Mouse (Mus musculus) gastrocnemius, postnatal 10 days (tissue): ENCODE measurements at regions not wholly inside any gene's neighbourhood (a gene's known extent, or its start where the extent isn't known, plus 50 kb on each side); places are given as distances from the start of the nearest gene placed in this dataset.

Experiments
- DNase-seq: peaks from one replicate; pipeline ENCODE4 v3.0.0; 2021; ENCODE audit warnings: mixed read lengths

GRCm38 (mm10) chr10:45972240-45972639 lies 394.6 kb downstream of the Hace1 start:
- DNase-seq = no peak

DNA sequence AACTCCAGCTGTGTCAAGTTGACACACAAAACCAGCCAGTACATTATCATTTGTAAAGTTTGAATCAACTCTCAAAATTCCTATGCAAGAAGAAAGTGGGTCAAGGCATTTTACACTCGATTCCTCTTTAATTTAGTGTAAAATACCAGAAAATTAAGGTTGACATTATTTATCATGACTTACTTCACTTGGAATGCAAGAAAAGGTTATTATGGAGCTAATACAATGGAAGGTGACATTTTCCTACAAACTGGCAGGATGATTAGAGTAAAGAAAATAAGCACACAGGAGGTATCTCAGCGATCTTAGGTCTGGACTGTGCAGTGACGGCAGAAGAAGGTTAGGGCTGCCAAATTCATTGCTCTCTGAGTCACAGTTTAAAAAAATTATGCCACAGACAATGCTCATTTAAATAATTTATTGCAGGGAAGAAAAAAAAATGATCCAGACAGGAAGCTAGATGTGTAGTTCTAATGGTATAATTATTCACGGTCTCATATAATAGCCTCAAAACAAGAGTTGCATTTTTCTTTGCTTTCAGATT lies 405.2 kb downstream of the Hace1 start:
- no peak for DNase-seq

DNA sequence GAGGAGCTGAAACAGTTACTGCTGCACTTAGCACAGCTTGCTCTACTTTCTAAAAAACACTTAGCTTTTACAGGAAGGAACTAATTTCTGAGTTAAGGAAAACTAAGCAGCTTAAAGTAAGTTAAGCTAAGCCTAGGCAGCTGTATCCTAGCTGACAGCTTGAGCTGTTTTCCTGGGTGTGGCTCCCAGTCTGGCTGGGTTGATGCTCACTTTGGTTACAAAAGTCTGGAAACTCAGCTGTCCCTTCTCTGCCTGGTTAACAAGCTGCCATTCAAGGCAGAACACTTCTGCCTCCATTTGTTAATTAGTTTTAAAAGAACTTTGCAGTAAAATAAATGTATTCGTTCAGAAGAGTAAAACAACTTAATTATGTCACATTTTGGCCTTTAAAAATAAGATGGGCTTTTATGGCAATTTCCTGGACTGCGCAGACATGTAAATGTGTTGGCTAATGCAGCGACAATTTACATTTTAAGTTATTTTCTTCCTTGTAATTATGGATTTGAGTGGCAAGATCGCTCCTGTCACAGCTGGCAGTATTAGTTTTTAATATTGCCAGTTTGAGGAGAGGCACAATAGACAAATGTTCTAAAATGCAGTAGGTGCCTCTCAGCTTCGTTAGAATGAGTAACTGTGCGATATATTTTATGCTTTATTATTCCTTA lies 406.2 kb downstream of the Hace1 start:
- no peak for DNase-seq

GRCm38 (mm10) chr10:45986341-45986740 lies 408.7 kb downstream of the Hace1 start:
- DNase-seq = no peak

DNA sequence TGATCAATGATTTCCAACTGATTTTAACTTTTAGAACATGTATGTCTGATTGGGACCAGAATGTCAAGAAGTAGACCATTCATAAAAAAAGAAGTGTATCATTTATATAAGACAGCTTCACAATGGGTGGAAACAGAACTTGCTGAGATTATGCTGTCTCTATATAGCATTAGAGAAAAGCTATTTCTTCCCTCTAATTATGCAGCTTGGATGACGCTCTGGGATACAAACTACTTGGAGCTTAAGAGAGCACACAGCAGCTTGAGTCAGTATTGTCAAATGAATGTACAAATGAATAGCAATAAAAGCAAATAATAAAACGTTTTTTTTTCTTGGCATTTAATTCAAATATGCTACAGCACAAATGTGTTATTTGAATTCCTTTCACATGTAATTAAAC lies 428.7 kb downstream of the Hace1 start:
- DNase-seq = no peak

- DNase-seq = peak; percentile 15
Measured at GRCm38 (mm10) chr10:46011916-46012596, 434.4 kb downstream of the Hace1 start.

DNA sequence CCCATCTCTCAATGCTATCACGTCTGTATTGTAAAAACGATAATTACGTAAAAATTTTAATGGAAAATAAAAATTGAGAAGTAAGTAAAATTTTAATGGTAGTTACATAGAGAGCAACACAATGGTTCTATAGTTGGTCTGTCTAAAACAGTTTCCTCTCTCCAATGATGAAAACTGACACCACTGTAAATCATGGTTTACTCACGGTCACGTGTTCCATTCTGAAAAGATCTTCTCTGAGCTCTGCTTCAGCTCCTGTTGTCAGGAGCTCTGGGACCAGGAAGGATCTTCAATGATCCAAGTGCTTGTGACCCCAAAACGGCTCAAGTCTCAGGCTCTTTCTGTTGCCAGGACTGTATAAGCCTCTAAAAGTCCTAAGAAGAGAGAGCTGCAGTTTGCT lies 435.0 kb downstream of the Hace1 start:
- DNase-seq = no peak

GRCm38 (mm10) chr10:46016295-46016694 lies 438.7 kb downstream of the Hace1 start:
- DNase-seq = no peak

- no peak for DNase-seq
Measured at GRCm38 (mm10) chr10:46045474-46046093, 468.0 kb downstream of the Hace1 start.

GRCm38 (mm10) chr10:46046094-46046749 lies 468.6 kb downstream of the Hace1 start:
- DNase-seq = no peak

GRCm38 (mm10) chr10:46046890-46047414 lies 469.3 kb downstream of the Hace1 start:
- DNase-seq = no peak

- no peak for DNase-seq
Measured at GRCm38 (mm10) chr10:46047591-46047990, 470.0 kb downstream of the Hace1 start.

- DNase-seq = peak; percentile 21
Measured at GRCm38 (mm10) chr10:46057362-46058198, 480.0 kb downstream of the Hace1 start.

DNA sequence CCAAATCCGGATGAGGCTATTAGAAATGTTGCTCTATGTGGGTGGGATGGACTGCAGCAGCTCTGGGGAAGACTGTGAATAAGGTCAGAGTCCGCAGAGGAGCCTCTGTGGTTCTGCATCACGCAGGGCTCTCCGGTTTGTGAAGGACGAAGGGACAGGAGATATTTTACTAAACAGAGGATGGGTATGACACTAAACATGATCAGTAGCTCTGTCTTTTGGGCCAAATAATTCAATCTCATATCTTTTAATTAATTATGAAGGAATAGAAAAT lies 480.5 kb downstream of the Hace1 start:
- DNase-seq = no peak

GRCm38 (mm10) chr10:46059285-46059684 lies 481.7 kb downstream of the Hace1 start:
- no peak for DNase-seq

- DNase-seq = no peak
Measured at GRCm38 (mm10) chr10:46063831-46064230, 486.2 kb downstream of the Hace1 start.

DNA sequence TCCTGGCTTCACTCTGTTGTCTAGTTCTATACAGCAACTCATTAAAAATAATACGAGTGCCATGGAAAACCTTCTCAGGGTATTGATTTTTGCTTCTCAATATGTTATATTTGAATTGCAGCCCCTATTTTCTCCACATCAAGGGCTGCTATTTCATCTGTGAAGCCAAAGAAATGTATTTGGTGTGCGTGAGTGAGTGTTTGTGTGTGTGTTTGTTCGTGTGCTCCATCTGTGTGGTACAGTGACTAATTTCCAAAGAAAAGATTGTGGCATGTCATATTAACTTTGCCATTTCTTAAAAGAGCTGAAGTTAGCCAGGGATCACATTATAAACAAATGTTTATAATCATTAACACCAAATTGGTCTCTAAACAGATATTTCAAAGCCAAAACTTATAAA lies 493.1 kb downstream of the Hace1 start:
- no peak for DNase-seq

- no peak for DNase-seq
Measured at GRCm38 (mm10) chr10:46071220-46071619, 493.6 kb downstream of the Hace1 start.

DNA sequence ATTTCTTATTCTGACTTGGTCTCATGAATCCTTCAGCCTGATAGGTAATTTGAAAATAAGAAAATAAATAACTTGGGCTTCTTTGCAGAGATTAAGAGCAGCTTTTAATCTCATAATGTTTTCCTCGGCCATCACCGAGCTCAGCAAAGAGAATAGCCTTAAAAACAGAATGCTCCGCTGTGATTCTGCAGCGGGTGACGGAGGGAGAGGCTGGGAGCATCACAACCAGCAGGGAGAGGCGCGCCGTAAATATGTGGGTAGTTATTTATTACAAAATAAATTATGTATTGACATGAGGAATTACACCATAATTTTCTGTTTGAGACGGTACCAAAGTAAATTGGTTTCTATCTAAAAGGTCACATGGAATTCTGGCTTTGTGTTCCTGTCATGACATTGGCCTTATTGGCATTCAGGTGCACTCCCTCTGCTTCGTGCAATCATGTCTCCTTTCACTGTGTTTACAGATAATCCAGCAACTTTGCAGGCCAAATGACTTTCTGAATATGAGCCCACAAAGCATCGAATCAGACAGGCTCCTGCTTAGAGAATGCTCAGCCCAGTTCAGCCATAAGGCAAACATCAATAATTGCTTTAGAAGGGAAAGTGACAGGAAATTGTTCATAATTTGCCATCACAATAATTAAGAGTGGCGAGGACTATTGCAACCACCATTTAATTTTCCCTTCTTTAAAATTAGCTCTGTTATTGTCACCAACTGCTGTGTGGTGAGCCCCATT lies 494.4 kb downstream of the Hace1 start:
- DNase-seq = no peak

DNA sequence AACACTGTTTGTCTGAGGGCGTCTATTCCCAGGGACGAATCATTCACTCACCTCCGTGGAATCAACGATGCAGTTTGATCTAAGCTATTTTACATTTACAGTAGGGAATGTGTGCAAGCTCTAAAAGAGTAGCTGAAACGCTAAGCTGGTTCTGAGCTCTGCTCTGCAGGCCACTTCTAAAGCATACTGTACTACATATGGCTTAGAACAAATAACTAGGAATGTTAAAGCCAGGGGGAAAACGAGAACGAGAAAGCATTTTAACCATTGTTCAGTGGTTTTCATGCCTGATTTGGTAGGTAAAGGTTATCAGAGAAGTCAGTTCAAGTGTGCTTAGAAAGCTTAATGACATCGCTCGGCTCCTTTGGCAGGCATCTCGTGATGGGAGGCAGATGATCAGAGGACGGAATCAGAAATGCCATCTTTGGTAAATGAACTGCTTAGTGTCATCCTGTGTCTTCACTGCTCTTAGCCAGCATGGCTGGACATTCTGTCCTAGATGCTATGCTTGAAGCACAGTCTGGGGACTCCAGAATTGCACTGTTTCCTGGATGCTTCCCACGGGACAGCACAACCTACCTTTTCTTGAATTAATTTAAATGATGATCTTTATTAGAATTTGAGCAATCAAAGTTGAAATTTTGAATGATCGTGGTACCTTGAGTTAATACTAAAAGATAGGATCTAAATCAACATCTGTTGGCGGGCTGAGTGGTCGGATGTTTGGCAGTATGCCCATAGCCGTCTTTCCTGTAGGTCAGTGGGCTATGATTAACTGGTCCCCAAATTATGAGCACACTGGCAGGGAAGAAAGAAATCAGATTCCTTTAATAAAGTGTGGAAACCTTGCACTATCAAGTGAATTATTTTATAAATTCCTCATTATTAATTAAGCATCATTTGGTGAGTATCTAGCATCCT lies 495.2 kb downstream of the Hace1 start:
- no peak for DNase-seq
